Mouse (Mus musculus) stomach, embryonic 15.5 days (tissue): ENCODE measurements at regions not wholly inside any gene's neighbourhood (a gene's known extent, or its start where the extent isn't known, plus 50 kb on each side); places are given as distances from the start of the nearest gene placed in this dataset.

Experiments used
- ATAC-seq: fragments of 200-750 bp; cut with Nextera tagmentation; 2 replicates; pipeline ENCODE4 v1.8.0; 2017; ENCODE audit warnings: low read depth, moderate number of reproducible peaks, moderate TSS enrichment; ENCODE audit not compliant: insufficient read depth, low FRiP score
- H3K27ac ChIP-seq: fragments of 300-500 bp; sonication (generic); 2 replicates; pipeline ENCODE4 v1.5.1; 2015; ENCODE audit warnings: mild to moderate bottlenecking, inconsistent platforms
- H3K27me3 ChIP-seq: fragments of 300-500 bp; sonication (generic); replicated peaks from 2 replicates; pipeline ENCODE4 v1.6.1; 2015; ENCODE audit warnings: inconsistent platforms
- H3K36me3 ChIP-seq: fragments of 300-500 bp; sonication (generic); 2 replicates; pipeline ENCODE4 v1.6.1; 2015; ENCODE audit warnings: inconsistent platforms
- H3K4me1 ChIP-seq: fragments of 300-500 bp; sonication (generic); 2 replicates; pipeline ENCODE4 v1.6.1; 2015; ENCODE audit warnings: inconsistent platforms
- H3K4me2 ChIP-seq: fragments of 300-500 bp; sonication (generic); 2 replicates; pipeline ENCODE4 v1.6.1; 2015; ENCODE audit warnings: mild to moderate bottlenecking, inconsistent platforms
- H3K4me3 ChIP-seq: fragments of 300-500 bp; sonication (generic); replicated peaks from 2 replicates; pipeline ENCODE4 v1.5.1; 2015; ENCODE audit warnings: inconsistent platforms
- H3K9ac ChIP-seq: fragments of 300-500 bp; sonication (generic); 2 replicates; pipeline ENCODE4 v1.6.1; 2015; ENCODE audit warnings: inconsistent platforms
- H3K9me3 ChIP-seq: fragments of 300-500 bp; sonication (generic); 2 replicates; pipeline ENCODE4 v1.6.1; 2016; ENCODE audit warnings: inconsistent platforms
- WGBS: fragments of 180-500 bp; shearing (Covaris S2); methylation state at CpG from one replicate; pipeline ENCODE4 v1.1.7; 2015; 5-methylcytosine and 5-hydroxymethylcytosine counted together

DNA sequence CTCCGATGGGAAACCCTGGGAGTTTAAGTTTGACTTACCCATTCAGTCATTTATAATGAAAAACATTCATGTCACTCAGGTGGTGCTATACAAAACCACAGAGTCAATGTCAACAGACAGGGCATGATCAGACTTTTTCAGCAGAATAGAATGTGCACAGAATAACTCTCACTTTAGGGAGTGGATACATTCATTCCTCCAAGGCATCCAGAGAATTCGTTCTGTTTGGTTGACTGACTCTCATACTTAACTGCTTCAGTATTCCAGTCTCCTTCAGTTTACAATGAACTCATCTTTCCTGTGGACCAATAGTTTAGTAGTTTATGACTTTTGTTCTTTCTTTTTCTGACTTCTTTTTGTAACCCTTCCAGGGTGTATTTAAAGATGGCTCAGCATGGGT is 225.1 kb downstream of the AI593442 start:
- no peak for ATAC-seq
- WGBS, result 68% methylated on average over 2 of the region's 2 CpGs

DNA sequence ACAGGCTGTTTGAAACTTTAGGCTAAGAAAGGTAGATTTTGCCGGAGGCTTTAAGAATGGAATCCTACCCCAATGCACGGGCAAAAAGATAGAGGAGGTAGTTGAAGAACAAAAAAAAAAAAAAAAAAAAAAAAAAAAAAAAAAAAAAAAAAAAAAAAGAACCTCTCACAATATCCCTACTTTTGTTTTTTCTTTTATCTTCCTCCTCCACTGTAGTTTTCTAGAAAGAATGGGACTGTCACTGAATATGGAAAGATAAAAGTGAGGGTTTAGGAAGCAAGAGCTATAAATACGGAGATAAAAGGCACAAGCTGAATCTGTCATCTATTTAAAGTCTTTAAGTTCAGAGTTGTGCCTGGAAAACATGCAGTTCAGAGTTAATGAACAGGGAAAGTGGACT is 227.8 kb downstream of the AI593442 start:
- Histone ChIP-seq H3K4me3 (no peak overlapping the region), H3K4me1 (no peaks in the 10 kb centered on the region), H3K36me3 (no peaks in the 10 kb centered on the region), H3K9me3 (no peaks in the 10 kb centered on the region), H3K9ac (no peak overlapping the region), H3K4me2 (no peak overlapping the region), H3K27ac (no peak overlapping the region), H3K27me3 (no peaks in the 10 kb centered on the region)
- 84% methylated on average over 3 of the region's 3 CpGs for WGBS
- ATAC-seq, result no peak

More for the DNA sequence above, 225.1 kb downstream of the AI593442 start:
- Histone ChIP-seq H3K9ac (no peak overlapping the region), H3K27me3 (no peaks in the 10 kb centered on the region), H3K27ac (no peak overlapping the region), H3K4me3 (no peak overlapping the region), H3K36me3 (no peaks in the 10 kb centered on the region), H3K4me2 (no peak overlapping the region), H3K9me3 (no peaks in the 10 kb centered on the region), H3K4me1 (no peaks in the 10 kb centered on the region)

DNA sequence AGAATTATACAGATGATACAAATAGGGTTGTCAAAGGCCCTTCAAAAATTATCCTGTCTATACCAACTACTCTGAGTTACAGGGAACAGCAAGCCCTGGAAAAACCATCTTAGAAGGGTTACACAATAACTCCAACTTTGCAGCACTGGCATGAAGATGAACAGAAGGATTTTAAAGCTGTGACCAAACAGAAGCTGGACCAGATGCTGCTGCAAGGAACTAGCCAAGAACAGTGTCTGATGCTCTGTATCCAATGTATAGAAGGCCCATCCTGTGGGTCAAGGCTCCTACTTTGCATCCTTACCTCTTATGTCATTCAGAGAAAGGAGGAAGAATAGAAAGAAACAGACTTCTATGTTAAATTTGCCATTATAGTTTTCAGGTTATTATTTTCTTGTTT is 231.3 kb downstream of the AI593442 start:
- H3K4me1 ChIP-seq, result no peaks in the 10 kb centered on the region
- H3K27ac ChIP-seq, result no peak overlapping the region
- H3K4me2 ChIP-seq, result no peak overlapping the region
- no peak overlapping the region for H3K9ac ChIP-seq
- H3K9me3 ChIP-seq, result no peaks in the 10 kb centered on the region
- H3K36me3 ChIP-seq, result no peaks in the 10 kb centered on the region
- H3K4me3 ChIP-seq, result no peak overlapping the region
- ATAC-seq, result no peak
- H3K27me3 ChIP-seq, result no peaks in the 10 kb centered on the region

DNA sequence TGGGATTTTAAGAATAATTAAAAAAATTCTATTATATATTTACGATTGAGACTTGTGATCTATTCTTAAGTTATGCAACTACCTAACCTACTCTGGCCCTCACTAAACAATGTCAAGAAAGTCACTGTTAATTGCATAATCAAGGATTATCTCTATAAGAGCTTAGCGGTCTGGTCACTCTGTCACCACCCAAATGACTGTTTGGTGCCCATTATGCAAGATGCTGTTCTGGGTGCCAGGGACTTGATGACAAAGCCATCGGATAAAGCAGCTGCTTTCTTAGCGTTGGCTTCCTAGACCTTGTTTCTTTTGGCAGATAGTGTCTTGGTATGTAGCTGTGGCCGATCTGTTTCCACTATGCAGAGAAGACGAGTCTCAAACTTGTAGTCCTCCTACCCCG is 236.4 kb downstream of the AI593442 start:
- Histone ChIP-seq H3K4me2 (no peak overlapping the region), H3K9me3 (no peaks in the 10 kb centered on the region), H3K27me3 (no peaks in the 10 kb centered on the region), H3K4me1 (no peaks in the 10 kb centered on the region), H3K9ac (no peak overlapping the region), H3K27ac (no peak overlapping the region), H3K4me3 (no peak overlapping the region), H3K36me3 (no peaks in the 10 kb centered on the region)
- ATAC-seq, result no peak
- 90% methylated on average over 7 of the region's 7 CpGs for WGBS

DNA sequence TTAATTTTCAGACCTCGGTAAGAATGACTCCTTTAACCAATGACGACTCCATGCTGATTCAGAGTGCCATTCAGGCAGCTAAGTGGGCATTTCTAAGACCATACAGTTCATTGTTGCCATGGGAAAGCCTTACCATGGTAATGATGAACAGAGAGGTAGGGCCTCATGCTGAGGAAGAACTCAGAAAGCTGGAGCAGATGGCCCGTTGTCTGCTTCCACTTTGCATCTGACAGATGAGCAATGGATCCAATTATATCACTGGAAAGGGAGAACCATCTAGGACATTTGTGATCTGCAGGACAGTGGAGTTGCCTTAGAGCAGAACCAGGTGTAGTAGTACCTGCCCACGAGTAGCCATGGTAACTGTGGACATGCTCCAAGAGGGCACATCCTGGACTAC is 245.4 kb downstream of the AI593442 start:
- Histone ChIP-seq H3K27me3 (no peaks in the 10 kb centered on the region), H3K9me3 (no peaks in the 10 kb centered on the region), H3K4me2 (no peak overlapping the region), H3K4me3 (no peak overlapping the region), H3K4me1 (no peaks in the 10 kb centered on the region), H3K36me3 (no peaks in the 10 kb centered on the region), H3K9ac (no peak overlapping the region), H3K27ac (no peak overlapping the region)
- no peak for ATAC-seq
- WGBS, result 63% methylated on average over 4 of the region's 4 CpGs

DNA sequence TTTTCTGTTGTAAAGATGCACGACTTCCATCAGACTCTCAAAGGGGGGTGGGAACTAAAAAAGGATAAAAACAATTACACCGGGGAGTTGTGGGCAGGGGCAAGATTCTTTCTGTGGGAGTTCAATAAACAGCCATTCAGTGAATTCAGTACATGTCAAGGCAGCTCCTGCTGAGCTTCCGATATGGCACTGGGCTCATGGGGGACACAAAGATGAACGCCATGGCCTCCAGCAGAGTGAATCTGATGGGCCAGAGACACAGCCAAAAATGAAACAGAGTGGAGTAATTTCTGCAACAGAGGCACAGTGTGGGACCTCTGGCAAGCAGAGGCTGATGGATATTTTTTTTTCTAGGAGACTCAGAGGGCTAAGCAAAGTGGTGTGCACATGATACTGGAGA is 254.2 kb downstream of the AI593442 start:
- no peak for ATAC-seq
- H3K4me1 ChIP-seq, result no peaks in the 10 kb centered on the region
- no peak overlapping the region for H3K4me3 ChIP-seq
- H3K27me3 ChIP-seq, result no peaks in the 10 kb centered on the region
- H3K27ac ChIP-seq, result no peak overlapping the region
- H3K36me3 ChIP-seq, result no peaks in the 10 kb centered on the region
- H3K9ac ChIP-seq, result no peak overlapping the region
- H3K9me3 ChIP-seq, result no peaks in the 10 kb centered on the region
- H3K4me2 ChIP-seq, result no peak overlapping the region
- 77% methylated on average over 4 of the region's 4 CpGs for WGBS

DNA sequence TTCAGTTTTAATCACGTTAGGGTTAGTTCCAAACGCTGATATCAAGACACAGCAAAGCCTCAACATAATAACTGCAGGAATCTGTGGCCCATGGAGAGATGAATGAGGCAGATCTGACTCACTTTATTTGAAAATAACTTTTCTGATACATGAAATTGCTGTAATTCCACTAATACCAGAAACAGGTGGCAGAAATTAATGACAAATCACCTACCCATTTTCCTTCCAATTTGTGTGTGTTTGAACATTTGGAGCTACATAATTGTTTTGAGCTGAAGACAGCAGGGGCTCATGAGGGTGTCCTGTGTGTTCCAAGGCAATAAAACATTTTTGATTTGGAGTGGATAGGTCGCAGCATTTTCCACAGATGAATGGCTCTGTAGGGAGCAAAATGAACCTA is 254.2 kb upstream of the Zc3h12c start:
- ATAC-seq, result no peak
- 81% methylated on average over 3 of the region's 3 CpGs for WGBS
- Histone ChIP-seq H3K27me3 (no peaks in the 10 kb centered on the region), H3K36me3 (no peaks in the 10 kb centered on the region), H3K9ac (no peak overlapping the region), H3K4me3 (no peak overlapping the region), H3K9me3 (no peaks in the 10 kb centered on the region), H3K4me2 (no peak overlapping the region), H3K27ac (no peak overlapping the region), H3K4me1 (no peaks in the 10 kb centered on the region)

DNA sequence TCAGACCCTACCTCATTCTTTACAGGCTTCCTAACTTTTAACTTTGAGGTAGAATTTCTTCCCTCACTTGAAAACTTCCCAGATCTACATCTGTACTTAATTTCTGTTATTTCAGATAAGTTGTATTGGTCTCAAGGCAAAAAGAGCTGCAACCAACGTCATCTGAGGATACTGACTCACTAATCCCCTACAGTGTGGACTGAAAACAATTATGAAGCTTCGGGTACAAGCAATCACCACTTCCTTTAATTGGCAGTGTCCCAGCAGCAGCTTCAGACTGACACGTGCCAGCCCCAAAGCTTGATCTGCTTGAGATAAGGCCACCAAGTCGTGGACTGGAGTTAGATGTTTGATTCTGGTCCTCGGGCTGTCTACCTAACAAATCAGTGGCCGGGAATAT is 247.3 kb upstream of the Zc3h12c start:
- Histone ChIP-seq H3K4me1 (no peaks in the 10 kb centered on the region), H3K27me3 (no peaks in the 10 kb centered on the region), H3K36me3 (no peaks in the 10 kb centered on the region), H3K4me3 (no peak overlapping the region), H3K9ac (no peak overlapping the region), H3K27ac (no peak overlapping the region), H3K9me3 (no peaks in the 10 kb centered on the region), H3K4me2 (no peak overlapping the region)
- no peak for ATAC-seq
- WGBS, result 55% methylated on average over 6 of the region's 6 CpGs

DNA sequence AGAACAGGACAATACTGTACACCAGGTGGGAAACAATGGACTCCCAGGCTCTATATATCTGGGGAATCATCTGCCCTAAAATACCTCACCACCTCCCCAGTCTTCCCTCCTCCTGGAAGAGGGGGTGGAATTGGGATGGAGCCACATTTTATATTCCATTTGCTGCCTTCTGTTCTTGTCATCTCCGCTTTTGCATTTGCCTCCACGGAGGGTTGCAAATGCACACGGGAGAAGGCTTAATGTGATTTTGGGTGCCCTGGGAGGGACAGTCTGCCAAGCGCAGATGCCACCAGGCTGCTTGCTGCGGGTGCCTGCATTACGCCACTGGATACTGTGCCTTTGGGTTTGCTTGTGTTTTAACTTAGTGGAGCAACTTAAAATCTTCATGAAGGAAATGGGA is 239.5 kb upstream of the Zc3h12c start:
- ATAC-seq, result no peak
- Histone ChIP-seq H3K4me3 (no peak overlapping the region), H3K9me3 (no peaks in the 10 kb centered on the region), H3K36me3 (no peaks in the 10 kb centered on the region), H3K27me3 (no peaks in the 10 kb centered on the region), H3K4me2 (no peak overlapping the region), H3K4me1 (no peaks in the 10 kb centered on the region), H3K9ac (no peak overlapping the region), H3K27ac (no peak overlapping the region)
- WGBS, result 90% methylated on average over 6 of the region's 6 CpGs

DNA sequence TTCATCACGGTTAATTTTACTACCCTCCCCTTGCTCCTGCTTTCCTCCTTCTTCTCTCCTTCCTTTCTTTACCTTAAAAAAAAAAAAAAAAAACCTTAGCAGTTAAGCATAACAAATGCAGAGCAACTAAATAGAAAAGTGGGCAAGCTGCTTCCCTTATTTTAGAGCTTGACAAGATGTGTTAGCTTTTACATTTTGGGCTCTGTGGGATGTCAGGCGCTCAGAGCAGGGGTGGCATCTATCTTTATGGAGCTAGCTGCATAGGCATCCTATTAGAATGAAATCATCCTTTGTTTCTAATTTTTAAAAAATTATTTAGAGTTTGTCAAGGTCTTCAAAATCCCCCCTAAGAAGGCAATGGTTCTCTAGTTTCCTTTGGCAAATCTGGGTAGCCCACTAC is 234.1 kb upstream of the Zc3h12c start:
- no peak for ATAC-seq
- WGBS, result 74% methylated on average over 2 of the region's 2 CpGs

DNA sequence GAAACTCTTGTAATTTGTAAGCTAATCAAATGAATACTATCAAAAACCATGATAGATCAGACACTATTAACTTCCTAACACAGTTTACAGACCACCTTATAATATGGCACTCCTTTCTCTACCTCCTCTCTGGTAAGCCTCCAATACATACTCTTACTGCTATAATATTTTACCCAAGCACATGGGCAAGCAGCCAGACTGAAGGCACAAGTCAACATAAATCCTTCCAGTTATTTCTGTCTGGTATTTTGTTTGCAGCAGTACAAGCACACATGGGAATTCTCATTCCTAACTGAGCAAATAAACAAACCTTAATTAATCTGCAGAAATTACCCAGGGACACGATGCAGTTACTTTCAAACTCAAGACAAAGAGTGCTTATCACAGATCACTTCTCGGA is 210.7 kb upstream of the Zc3h12c start:
- no peaks in the 10 kb centered on the region for H3K4me1 ChIP-seq
- no peak overlapping the region for H3K27ac ChIP-seq
- ATAC-seq, result no peak
- no peaks in the 10 kb centered on the region for H3K36me3 ChIP-seq
- H3K27me3 ChIP-seq, result no peaks in the 10 kb centered on the region
- H3K4me3 ChIP-seq, result no peak overlapping the region
- no peak overlapping the region for H3K9ac ChIP-seq
- no peak overlapping the region for H3K4me2 ChIP-seq
- WGBS, result 51% methylated on average over 2 of the region's 2 CpGs
- H3K9me3 ChIP-seq, result no peaks in the 10 kb centered on the region

More for the DNA sequence above, 234.1 kb upstream of the Zc3h12c start:
- no peak overlapping the region for H3K4me3 ChIP-seq
- no peak overlapping the region for H3K27ac ChIP-seq
- H3K9ac ChIP-seq, result no peak overlapping the region
- no peaks in the 10 kb centered on the region for H3K9me3 ChIP-seq
- H3K27me3 ChIP-seq, result no peaks in the 10 kb centered on the region
- H3K4me1 ChIP-seq, result no peaks in the 10 kb centered on the region
- no peak overlapping the region for H3K4me2 ChIP-seq
- H3K36me3 ChIP-seq, result no peaks in the 10 kb centered on the region

DNA sequence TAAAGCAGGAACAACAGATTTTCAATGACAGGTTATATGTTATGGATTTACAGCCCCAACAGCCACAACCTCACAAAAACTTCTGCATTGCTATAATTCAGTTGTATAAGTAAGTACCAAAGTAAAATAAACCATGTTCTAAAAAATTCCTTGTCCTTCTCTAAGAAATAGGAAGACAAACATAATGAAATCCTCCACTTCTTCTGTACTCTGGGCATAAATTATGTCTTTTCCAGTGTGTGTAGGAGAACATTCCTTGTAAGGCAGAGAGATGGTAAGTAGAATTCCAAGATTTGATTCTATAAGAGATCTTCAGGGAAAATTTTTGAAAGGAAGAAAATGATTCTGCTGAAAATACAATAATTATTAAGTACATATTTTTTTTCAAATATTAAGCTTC is 209.4 kb upstream of the Zc3h12c start:
- Histone ChIP-seq H3K27ac (no peak overlapping the region), H3K36me3 (no peaks in the 10 kb centered on the region), H3K9ac (no peak overlapping the region), H3K4me2 (no peak overlapping the region), H3K4me1 (no peaks in the 10 kb centered on the region), H3K4me3 (no peak overlapping the region), H3K27me3 (no peaks in the 10 kb centered on the region), H3K9me3 (no peaks in the 10 kb centered on the region)
- no peak for ATAC-seq

DNA sequence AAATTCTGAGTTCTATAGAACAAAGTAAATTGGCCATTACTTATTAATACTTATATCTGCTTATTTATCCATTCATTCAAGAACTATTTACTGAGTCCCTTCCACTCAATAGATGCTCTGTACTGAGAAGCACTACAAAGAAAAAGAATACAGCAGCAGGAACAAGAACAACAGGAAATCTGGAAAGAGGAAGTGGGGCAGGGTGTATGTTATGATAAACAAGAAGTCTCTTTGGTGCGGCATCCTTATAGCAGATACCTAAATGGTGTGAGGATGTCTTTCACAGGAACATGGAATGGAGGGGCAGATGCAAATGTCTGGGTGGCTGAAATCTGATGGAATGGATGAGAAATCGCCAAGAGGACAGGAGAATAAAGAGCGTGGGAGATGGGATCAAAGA is 208.5 kb upstream of the Zc3h12c start:
- Histone ChIP-seq H3K4me2 (no peak overlapping the region), H3K27me3 (no peaks in the 10 kb centered on the region), H3K36me3 (no peaks in the 10 kb centered on the region), H3K9me3 (no peaks in the 10 kb centered on the region), H3K27ac (no peak overlapping the region), H3K4me1 (no peaks in the 10 kb centered on the region), H3K9ac (no peak overlapping the region), H3K4me3 (no peak overlapping the region)
- no peak for ATAC-seq
- 80% methylated on average over 3 of the region's 3 CpGs for WGBS
